Mouse (Mus musculus) lung, adult 2 months (tissue): Measurements from ENCODE around the gene Sf3b1. TPM values are rescaled to one million over a fixed set of nuclear protein-coding genes. Genes with fewer than 3 reads are reported as not detected.
"Not testable (repeated sequence)": the region's sequence is repeated elsewhere in the genome, so short reads cannot be mapped to it uniquely, and the experiment has no call there.

ENCODE experiments used
- DNase-seq: peaks from one replicate; pipeline ENCODE4 v3.0.0; 2022
- H3K4me1 ChIP-seq: fragments of 200-500 bp; 2 replicates; pipeline ENCODE4 v1.6.1; 2011; ENCODE audit warnings: low read length; ENCODE audit not compliant: control insufficient read depth, insufficient read depth
- H3K4me3 ChIP-seq: fragments of 200-500 bp; replicated peaks from 2 replicates; pipeline ENCODE3; 2011; ENCODE audit warnings: low read depth, mild to moderate bottlenecking, control low read depth, low read length; ENCODE audit errors: extremely low read depth
- CTCF ChIP-seq: fragments of 200-500 bp; IDR thresholded peaks from 2 replicates; pipeline ENCODE4 v1.5.1; 2011; ENCODE audit warnings: mild to moderate bottlenecking, low read length, control low read depth; ENCODE audit not compliant: insufficient read depth
- POLR2A ChIP-seq: fragments of 200-500 bp; IDR thresholded peaks from 2 replicates; pipeline ENCODE4 v1.6.1; 2011; ENCODE audit warnings: low read depth, mild to moderate bottlenecking, control low read depth, low read length, borderline replicate concordance; ENCODE audit errors: extremely low read depth
- WGBS: fragments of 180-500 bp; shearing (Covaris S2); methylation state at CpG from one replicate; pipeline ENCODE4 v1.1.7; 2018; 5-methylcytosine and 5-hydroxymethylcytosine counted together
- polyA plus RNA-seq: library from polyadenylated mRNA; depleted of rRNA; stranded (reverse); fragments of >200 nt; gene quantifications from 2 replicates; pipeline ENCODE4 v1.2.3, GENCODE M21; 2012; rRNA removed

Sf3b1 gene
- polyA plus RNA-seq, 1 experiment, result 50.8 TPM

DNA sequence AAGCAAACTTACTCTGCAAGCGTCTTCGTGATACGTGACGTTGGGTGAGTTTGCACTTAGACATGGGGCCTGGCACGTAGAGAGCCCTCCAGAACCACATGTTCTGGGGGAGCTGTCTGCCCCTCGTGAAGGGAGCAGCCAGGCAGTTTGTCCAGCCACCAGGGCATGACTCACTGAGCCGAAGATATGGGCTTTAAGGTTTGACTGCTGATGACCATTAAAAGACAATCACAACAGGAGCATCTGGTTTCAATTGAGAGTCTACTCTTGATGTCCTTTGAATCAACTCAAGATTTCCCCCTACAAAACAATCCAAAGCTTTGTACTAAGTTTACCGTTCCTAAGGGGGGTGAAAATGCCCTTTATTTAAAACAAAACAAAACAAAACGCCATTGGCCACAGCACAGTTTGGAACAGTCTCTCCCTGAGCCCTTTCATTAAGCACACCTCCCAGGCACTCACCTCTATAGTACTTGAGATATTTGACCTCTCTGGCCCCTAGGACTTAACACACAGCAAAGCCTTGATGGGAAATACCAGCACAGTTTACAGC is 66.6 kb downstream of the Sf3b1 start:
- no peaks in the 10 kb centered on the region for H3K4me1 ChIP-seq
- WGBS, result 68% methylated on average over 9 of the region's 9 CpGs
- no peak for DNase-seq
- no peak for TF ChIP-seq POLR2A
- no peak for TF ChIP-seq CTCF
- no peak overlapping the region for H3K4me3 ChIP-seq

- WGBS, result 69% methylated on average over 3 of the region's 3 CpGs
- no peak for DNase-seq
- Histone ChIP-seq H3K4me3 (no peak overlapping the region), H3K4me1 (no peaks in the 10 kb centered on the region)
- TF ChIP-seq CTCF (no peak), POLR2A (no peak)
Measured at GRCm38 (mm10) chr1:54958525-54958924, 68.8 kb downstream of the Sf3b1 start.

DNA sequence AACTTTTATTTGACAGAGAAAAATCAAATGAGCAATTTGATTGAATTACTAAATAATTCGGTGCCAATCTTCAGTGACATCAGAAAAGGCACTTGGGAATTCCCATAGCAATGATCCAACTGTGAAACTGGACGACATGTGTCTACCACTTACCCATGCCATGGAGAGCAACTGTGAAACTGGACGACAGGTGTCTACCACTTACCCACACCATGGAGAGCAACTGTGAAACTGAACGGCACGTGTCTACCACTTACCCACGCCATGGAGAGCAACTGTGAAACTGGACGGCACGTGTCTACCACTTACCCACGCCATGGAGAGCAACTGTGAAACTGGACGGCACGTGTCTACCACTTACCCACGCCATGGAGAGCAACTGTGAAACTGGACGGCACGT is 70.3 kb downstream of the Sf3b1 start:
- not testable (repeated sequence) for H3K4me3 ChIP-seq, DNase-seq, H3K4me1 ChIP-seq
- WGBS, result 92% methylated on average over 14 of the region's 14 CpGs

DNA sequence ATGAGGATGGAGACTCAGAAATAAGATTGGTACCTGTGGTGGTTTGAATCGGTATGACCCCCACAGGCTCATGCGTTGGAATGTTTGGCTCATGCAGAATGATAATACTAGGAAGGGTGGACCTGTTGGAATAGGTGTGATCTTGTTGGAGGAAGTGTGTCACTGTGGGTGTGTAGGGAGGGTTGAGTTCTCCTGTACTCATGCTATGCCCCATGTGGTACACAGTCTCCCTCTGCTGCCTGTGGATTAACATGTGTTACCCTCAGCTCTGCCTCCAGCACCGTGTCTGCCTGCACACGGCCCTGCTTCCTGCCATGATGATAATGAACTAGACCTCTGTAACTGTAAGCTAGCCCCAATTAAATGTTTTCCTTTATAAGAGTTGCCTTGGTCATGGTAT is 72.4 kb downstream of the Sf3b1 start:
- TF ChIP-seq POLR2A (no peak), CTCF (0 out of 2 replicates have a peak, but pooled peaks have one; percentile 6)
- WGBS, result 66% methylated on average over 4 of the region's 4 CpGs
- H3K4me1 ChIP-seq, result no peaks in the 10 kb centered on the region
- DNase-seq, result no peak
- no peak overlapping the region for H3K4me3 ChIP-seq

- Histone ChIP-seq H3K4me1 (no peaks in the 10 kb centered on the region), H3K4me3 (no peak overlapping the region)
- TF ChIP-seq CTCF, result no peak
- TF ChIP-seq POLR2A, result no peak
- no peak for DNase-seq
- 53% methylated on average over 3 of the region's 3 CpGs for WGBS
Measured at GRCm38 (mm10) chr1:54944648-54945047, 82.6 kb downstream of the Sf3b1 start.

DNA sequence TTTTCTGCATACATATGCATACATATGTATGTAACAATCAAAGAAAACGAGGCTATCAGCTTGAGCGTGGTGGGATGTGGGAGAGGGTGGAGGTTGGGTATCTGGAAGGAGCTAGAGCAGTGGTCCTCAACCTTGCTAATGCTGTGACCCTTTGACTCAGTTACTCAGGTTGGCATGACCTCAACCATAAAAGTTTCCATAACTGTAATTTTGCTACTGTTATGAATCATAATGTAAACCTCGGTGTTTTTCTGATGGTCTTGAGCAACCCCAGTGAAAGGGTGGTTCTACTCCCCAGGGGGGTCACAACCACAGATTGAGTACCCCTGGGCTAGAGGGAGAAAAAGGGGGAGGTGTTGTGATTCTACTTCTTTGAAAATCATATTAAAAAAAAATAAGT is 91.8 kb downstream of the Sf3b1 start:
- no peak for TF ChIP-seq POLR2A
- no peak for TF ChIP-seq CTCF
- H3K4me1 ChIP-seq, result no peaks in the 10 kb centered on the region
- DNase-seq, result no peak
- no peak overlapping the region for H3K4me3 ChIP-seq
- 85% methylated on average over 3 of the region's 3 CpGs for WGBS

Other genes starting within 250 kb of the Sf3b1 start
- gene Ankrd44, start 101.1 kb downstream of the Sf3b1 start, polyA plus RNA-seq, result 39.0 and 67.3 TPM in 2 replicates
- gene Coq10b, start 25.3 kb upstream of the Sf3b1 start, polyA plus RNA-seq, result 8.7 and 11.2 TPM in 2 replicates
- 10.8 and 13.1 TPM in 2 replicates for gene Hspe1, start 60.7 kb upstream of the Sf3b1 start, polyA plus RNA-seq
- 12.2 and 19.2 TPM in 2 replicates for gene Hspd1, start 60.8 kb upstream of the Sf3b1 start, polyA plus RNA-seq
- 7.0 and 11.1 TPM in 2 replicates for gene Mob4, start 103.8 kb upstream of the Sf3b1 start, polyA plus RNA-seq
- gene Rftn2, start 199.3 kb upstream of the Sf3b1 start, polyA plus RNA-seq, result 6.1 and 10.9 TPM in 2 replicates
- 1.4 and 1.5 TPM in 2 replicates for gene Mars2, start 209.7 kb upstream of the Sf3b1 start, polyA plus RNA-seq